Mouse (Mus musculus) stomach, postnatal 0 days (tissue): ENCODE results near the gene Hsd3b2. TPM values are rescaled to one million over a fixed set of nuclear protein-coding genes. Genes with fewer than 3 reads are reported as not detected.
"Not testable (repeated sequence)": the region's sequence is repeated elsewhere in the genome, so short reads cannot be mapped to it uniquely, and the experiment has no call there.

Experiments used
- ATAC-seq: fragments of 200-750 bp; cut with Nextera tagmentation; 2 replicates; pipeline ENCODE4 v1.8.0; 2017; ENCODE audit not compliant: low FRiP score, low TSS enrichment
- DNase-seq: peaks from one replicate; pipeline ENCODE4 v3.0.0-alpha.2; 2016; ENCODE audit warnings: low spot score
- H3K27ac ChIP-seq: fragments of 300-500 bp; sonication (generic); replicated peaks from 2 replicates; pipeline ENCODE4 v1.5.1; 2014; ENCODE audit warnings: mild to moderate bottlenecking, control low read depth
- H3K27me3 ChIP-seq: fragments of 300-500 bp; sonication (generic); 2 replicates; pipeline ENCODE4 v1.6.1; 2014; ENCODE audit warnings: low read length; ENCODE audit not compliant: control insufficient read depth, insufficient read depth
- H3K36me3 ChIP-seq: fragments of 300-500 bp; sonication (generic); 2 replicates; pipeline ENCODE4 v1.6.1; 2014; ENCODE audit warnings: low read length, mixed read lengths; ENCODE audit not compliant: control insufficient read depth, insufficient read depth
- H3K4me1 ChIP-seq: fragments of 300-500 bp; sonication (generic); replicated peaks from 2 replicates; pipeline ENCODE4 v1.6.1; 2014; ENCODE audit warnings: antibody characterized with exemption; ENCODE audit not compliant: control insufficient read depth, insufficient read depth
- H3K4me2 ChIP-seq: fragments of 300-500 bp; sonication (generic); replicated peaks from 2 replicates; pipeline ENCODE4 v1.6.1; 2014; ENCODE audit warnings: low read depth, mild to moderate bottlenecking, control low read depth, moderate library complexity
- H3K4me3 ChIP-seq: fragments of 300-500 bp; sonication (generic); 2 replicates; pipeline ENCODE4 v1.5.1; 2014; ENCODE audit warnings: low read depth, low read length, control low read depth
- H3K9ac ChIP-seq: fragments of 300-500 bp; sonication (generic); 2 replicates; pipeline ENCODE4 v1.6.1; 2014; ENCODE audit warnings: mild to moderate bottlenecking, low read length, control low read depth, mixed read lengths
- H3K9me3 ChIP-seq: fragments of 300-500 bp; sonication (generic); 2 replicates; pipeline ENCODE4 v1.6.1; 2016; ENCODE audit warnings: low read length; ENCODE audit not compliant: control insufficient read depth
- CTCF ChIP-seq: IDR thresholded peaks from 2 replicates; pipeline ENCODE4 v1.5.1; 2016; ENCODE audit warnings: antibody characterized with exemption, low read depth, mild to moderate bottlenecking, moderate library complexity
- EP300 ChIP-seq: optimal IDR thresholded peaks from 2 replicates; pipeline ENCODE3; 2016; ENCODE audit warnings: antibody characterized with exemption
- WGBS: fragments of 180-500 bp; shearing (Covaris S2); extraction: QIAGEN DNeasy Blood & Tissue Kit; methylation state at CpG from one replicate; pipeline ENCODE4 v1.1.7; 2014; 5-methylcytosine and 5-hydroxymethylcytosine counted together
- polyA plus RNA-seq: library from polyadenylated mRNA; unstranded; fragments of >200 nt; fragmentation: Nextera tagmentation; extraction: Ambion mirVana; gene quantifications from 2 replicates; pipeline ENCODE4 v1.2.1, GENCODE M21; 2015

Hsd3b2 gene
- polyA plus RNA-seq: not detected in 2 replicates

DNA sequence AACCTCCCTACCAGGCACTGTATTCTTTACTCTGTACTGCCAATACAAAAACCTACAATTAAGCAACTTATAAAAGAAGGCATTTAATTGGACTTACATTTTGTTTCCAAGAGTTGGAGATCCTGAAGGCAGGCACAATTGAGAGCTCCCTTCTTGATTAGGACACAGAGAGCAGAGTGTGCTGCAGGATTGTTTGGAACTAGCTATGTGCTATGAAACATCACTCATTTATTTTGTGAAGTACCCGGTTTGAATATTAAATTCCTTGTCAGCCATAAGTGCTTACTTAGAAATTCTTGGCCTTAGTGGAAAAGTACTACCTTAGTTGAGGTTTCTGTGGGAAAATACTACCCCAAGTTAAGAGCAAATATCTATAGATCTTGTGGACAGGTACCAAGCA, at the start of gene Hsd3b2:
Gene Hsd3b2, minus strand, starts transcription at position 168 of the 400 bp plus-strand sequence.
- Histone ChIP-seq H3K9ac (no peak within 1 kb of the TSS), H3K4me3 (no peak within 1 kb of the TSS), H3K4me1 (no peaks in the 10 kb centered on the region), H3K4me2 (no peak within 1 kb of the TSS), H3K9me3 (no peaks in the 10 kb centered on the region), H3K36me3 (no peaks in the 10 kb centered on the region), H3K27ac (no peak within 1 kb of the TSS), H3K27me3 (no peaks in the 10 kb centered on the region)
- no peak for TF ChIP-seq CTCF
- TF ChIP-seq EP300: no peak
- 74% methylated on average over 1 of the region's 1 CpGs for WGBS
- DNase-seq (no peak), ATAC-seq (no peak)

DNA sequence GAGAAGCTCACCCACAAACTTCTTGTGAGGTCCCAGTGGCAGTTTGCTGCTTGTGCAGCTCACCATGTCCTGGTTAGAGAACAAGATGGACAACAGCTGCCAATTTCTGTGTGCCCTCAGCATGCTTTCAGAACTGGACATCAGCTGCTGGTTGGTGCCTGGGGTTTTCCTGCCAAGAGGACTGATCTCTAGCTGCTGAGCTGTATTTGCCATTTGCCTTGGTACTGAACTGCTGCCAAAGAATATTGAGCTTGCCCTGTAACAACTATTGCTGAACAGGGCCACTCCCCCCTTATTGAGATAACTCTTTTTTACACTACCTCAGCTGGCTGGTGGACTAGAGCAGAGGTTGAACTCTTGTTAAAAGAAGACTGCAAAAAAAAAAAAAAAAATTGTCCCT, 39.8 kb upstream of the Hsd3b2 start:
- Histone ChIP-seq H3K27me3 (no peaks in the 10 kb centered on the region), H3K4me1 (no peaks in the 10 kb centered on the region), H3K36me3 (no peaks in the 10 kb centered on the region), H3K4me3 (no peak overlapping the region), H3K9ac (no peak overlapping the region), H3K9me3 (no peaks in the 10 kb centered on the region), H3K27ac (no peak overlapping the region), H3K4me2 (no peak overlapping the region)
- TF ChIP-seq CTCF (no peak), EP300 (no peak)
- DNase-seq (no peak), ATAC-seq (no peak)

DNA sequence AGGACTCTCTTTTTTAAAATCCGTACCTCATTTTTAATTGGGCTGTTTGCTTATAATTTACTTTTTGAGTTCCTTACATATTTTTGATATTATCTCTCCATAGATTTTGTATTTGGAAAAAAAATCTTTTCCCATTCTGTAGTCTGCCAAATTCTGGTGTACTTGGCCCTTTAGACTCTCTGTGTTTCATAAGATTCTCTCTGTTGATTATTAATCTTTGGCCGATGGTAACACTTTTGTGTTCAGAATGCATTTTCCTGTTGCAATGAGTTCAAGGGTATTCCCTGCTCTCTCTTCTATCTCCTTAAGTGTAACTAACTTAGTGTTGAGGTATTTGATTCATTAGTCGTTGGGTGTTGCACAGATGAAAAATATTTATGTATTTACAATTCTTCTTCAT, 32.5 kb upstream of the Hsd3b2 start:
- no peak for ATAC-seq
- no peaks in the 10 kb centered on the region for H3K36me3 ChIP-seq
- no peak overlapping the region for H3K27ac ChIP-seq
- no peak overlapping the region for H3K4me3 ChIP-seq
- TF ChIP-seq CTCF (no peak), EP300 (no peak)
- DNase-seq: no peak
- no peaks in the 10 kb centered on the region for H3K27me3 ChIP-seq
- H3K4me1 ChIP-seq: no peaks in the 10 kb centered on the region
- 78% methylated on average over 3 of the region's 3 CpGs for WGBS
- no peak overlapping the region for H3K4me2 ChIP-seq
- H3K9me3 ChIP-seq: no peaks in the 10 kb centered on the region
- no peak overlapping the region for H3K9ac ChIP-seq

DNA sequence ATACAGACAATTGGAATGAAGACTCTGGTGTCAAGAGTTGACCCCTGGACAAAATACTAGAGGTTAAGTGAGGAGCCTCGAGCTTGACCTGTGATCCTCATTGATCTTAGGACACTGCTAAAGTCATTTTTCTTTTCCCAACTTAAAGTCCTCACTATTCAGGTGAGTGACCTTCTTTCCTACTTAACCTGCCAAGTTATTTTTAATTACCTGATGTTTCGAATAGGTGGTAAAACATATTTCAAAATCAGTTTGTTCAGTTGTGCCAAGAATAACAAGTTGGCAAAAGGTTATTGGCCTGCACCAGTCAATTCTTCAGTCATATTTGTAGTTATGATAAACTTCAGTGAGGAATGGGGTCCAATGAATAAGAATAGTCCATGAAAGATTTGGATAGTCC, 27.8 kb upstream of the Hsd3b2 start:
- Histone ChIP-seq H3K4me2 (no peak overlapping the region), H3K36me3 (no peaks in the 10 kb centered on the region), H3K4me1 (no peaks in the 10 kb centered on the region), H3K27ac (no peak overlapping the region), H3K27me3 (no peaks in the 10 kb centered on the region), H3K9ac (no peak overlapping the region), H3K9me3 (no peaks in the 10 kb centered on the region), H3K4me3 (no peak overlapping the region)
- TF ChIP-seq EP300: no peak
- TF ChIP-seq CTCF: no peak
- no peak for DNase-seq
- no peak for ATAC-seq
- WGBS: 66% methylated on average over 2 of the region's 2 CpGs

DNA sequence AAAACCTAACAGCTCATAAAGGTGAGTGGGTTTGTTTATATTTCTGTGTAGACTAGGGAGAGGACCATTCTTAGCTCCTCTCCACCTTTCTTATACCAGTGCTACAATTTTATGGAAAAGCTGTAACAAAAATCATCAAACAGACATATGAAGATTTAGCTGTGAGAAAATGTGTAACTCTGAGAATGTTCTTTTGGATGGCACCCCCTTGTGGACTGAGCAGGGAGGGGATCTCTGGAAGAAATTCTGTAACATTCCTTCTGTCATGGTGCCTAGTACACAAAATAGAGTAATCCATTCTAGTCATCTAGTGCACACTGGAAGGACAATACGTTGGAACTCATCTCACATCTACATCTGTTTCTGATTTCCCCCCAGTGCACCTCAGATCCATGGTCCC, 16.7 kb upstream of the Hsd3b2 start:
- not testable (repeated sequence) for H3K27ac ChIP-seq, H3K9me3 ChIP-seq, H3K4me3 ChIP-seq, H3K27me3 ChIP-seq, H3K4me1 ChIP-seq, H3K36me3 ChIP-seq, DNase-seq, H3K9ac ChIP-seq, ATAC-seq, H3K4me2 ChIP-seq
- WGBS: 64% methylated on average over 1 of the region's 1 CpGs

DNA sequence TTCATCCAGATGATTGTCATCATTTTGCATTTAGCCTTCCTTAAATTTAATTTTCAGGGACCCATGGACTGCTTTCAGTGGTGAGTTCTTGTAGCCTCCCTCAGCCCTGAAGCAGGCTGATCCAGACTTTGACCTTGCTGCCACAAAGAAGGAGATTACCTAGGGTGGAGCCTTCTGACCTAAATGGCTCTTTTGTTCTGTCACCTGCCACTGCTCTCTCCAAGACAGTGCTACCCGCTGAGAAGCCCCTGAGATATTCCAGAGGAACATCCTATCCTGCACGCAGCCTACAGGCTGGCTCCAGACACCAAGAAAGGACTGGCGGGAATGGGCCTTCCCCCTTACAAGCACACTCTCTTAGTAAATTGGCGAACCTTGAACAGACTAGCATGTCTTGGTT, 10.0 kb upstream of the Hsd3b2 start:
- no peaks in the 10 kb centered on the region for H3K36me3 ChIP-seq
- H3K27me3 ChIP-seq: no peaks in the 10 kb centered on the region
- no peaks in the 10 kb centered on the region for H3K4me1 ChIP-seq
- no peak overlapping the region for H3K27ac ChIP-seq
- no peak overlapping the region for H3K9ac ChIP-seq
- TF ChIP-seq CTCF: no peak
- TF ChIP-seq EP300: no peak
- WGBS: 67% methylated on average over 4 of the region's 4 CpGs
- no peak overlapping the region for H3K4me3 ChIP-seq
- ATAC-seq: no peak
- H3K9me3 ChIP-seq: no peaks in the 10 kb centered on the region
- no peak for DNase-seq
- no peak overlapping the region for H3K4me2 ChIP-seq

DNA sequence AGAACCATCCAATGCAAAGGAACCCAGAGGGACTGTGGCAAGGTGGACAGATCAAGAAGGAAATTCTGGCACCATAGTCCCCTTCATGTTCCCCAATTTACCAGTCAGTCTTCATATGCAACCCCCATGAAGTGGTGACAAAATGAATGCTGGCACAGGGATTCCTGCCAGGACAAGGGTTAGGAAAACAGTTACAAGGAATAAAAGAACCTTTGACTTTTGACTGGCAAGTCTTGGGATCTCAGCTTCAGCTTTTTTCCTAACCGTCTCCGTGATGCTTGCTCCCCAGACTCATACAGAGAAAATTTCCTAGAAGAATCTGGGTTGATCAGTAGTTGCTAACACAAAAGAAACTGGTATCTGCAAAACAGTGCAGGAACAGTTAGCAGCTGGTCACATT, 9.4 kb upstream of the Hsd3b2 start:
- Histone ChIP-seq H3K9me3 (no peaks in the 10 kb centered on the region), H3K4me1 (no peaks in the 10 kb centered on the region), H3K4me3 (no peak overlapping the region), H3K27me3 (no peaks in the 10 kb centered on the region), H3K4me2 (no peak overlapping the region), H3K36me3 (no peaks in the 10 kb centered on the region), H3K27ac (no peak overlapping the region), H3K9ac (no peak overlapping the region)
- TF ChIP-seq EP300: no peak
- no peak for TF ChIP-seq CTCF
- ATAC-seq: no peak
- DNase-seq: no peak
- 77% methylated on average over 2 of the region's 2 CpGs for WGBS
